Mouse (Mus musculus) embryonic fibroblast, embryonic 13.5 days (primary cell): ENCODE measurements around the gene Gm42742.

Source experiments
- CTCF ChIP-seq: IDR thresholded peaks from 2 replicates; pipeline ENCODE4 v1.5.1; 2011; ENCODE audit warnings: mild to moderate bottlenecking, control low read depth, low read length, moderate library complexity, borderline replicate concordance; ENCODE audit not compliant: insufficient read depth
- POLR2A ChIP-seq: IDR thresholded peaks from 2 replicates; pipeline ENCODE4 v1.6.1; 2011; ENCODE audit warnings: low read depth, mild to moderate bottlenecking, control low read depth, low read length, moderate library complexity

DNA sequence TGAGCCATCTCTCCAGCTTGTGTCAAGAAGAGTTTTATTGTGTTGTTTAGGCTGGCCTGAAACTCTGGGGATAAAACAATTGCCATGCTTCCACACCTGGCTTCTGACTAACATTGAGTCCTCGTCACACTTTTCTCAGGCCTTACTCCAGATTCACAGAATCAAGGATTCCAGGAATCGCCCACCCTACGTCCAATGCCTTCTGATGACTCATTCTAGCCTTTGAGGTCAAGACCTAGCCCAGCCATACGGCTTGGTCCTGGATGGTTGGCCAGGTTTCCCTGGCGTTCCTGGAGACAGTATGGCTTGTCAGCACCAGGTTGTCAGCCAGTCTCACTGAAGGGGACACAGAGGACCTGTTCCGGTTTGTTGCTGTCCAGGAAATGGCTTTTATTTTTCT is 8.5 kb downstream of the Gm42742 start:
- TF ChIP-seq POLR2A = no peak
- TF ChIP-seq CTCF = no peak
